Mouse (Mus musculus): ENCODE results near the gene Esf1. TPM values are rescaled to one million over a fixed set of nuclear protein-coding genes. Genes with fewer than 3 reads are reported as not detected.

Gene Esf1
- total and polyA plus RNA-seq, 3 experiments = 27.3 to 73.2 (median 41.8) TPM

DNA sequence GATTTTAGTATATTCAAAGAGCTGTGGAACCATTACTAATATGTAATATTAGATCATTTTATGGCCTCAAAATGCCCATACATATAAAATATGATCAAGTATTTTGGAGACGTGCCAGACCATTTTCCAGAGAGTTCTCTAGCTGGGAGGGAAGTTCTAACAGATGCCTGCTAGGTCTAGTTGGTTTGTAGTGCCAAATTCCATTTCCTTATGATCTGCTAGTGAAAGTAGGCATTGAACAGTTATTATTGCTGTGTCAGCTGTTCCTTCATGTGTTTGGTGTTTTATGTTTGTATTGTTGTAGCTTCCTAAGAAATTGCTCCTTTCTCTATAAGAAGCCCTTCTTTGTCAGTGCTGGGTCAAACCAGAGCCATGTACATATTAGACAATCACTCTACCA, 45.6 kb upstream of the Esf1 start:
- in situ Hi-C loops (cut with MboI; ENCODE audit: low pct_ligation_motif_present, low pct_unique_long_range_greater_than_20kb, low sequenced_read_pairs) (no loop called here), dilution Hi-C loops (cut with MboI; ENCODE audit: extremely low pct_ligation_motif_present, extremely low pct_unique_long_range_greater_than_20kb, low sequenced_read_pairs) (no loop called here)

GRCm38 (mm10) chr2:140215415-140215814, 45.1 kb upstream of the Esf1 start:
- no peaks in the 10 kb centered on the region for H3K36me3 ChIP-seq (replicated peaks in 1 of 2; ENCODE audit: control insufficient read depth in 1 of 2, insufficient read depth in 1 of 2, low read length in 1 of 2)
- H3K9ac ChIP-seq (ENCODE audit: insufficient read depth, low read depth) = no peak overlapping the region
- H3K9me3 ChIP-seq (replicated peaks; ENCODE audit: low read length) = no peaks in the 10 kb centered on the region
- H3K4me2 ChIP-seq (ENCODE audit: insufficient read depth, low read depth, poor library complexity, severe bottlenecking) = no peak overlapping the region
- TF ChIP-seq ZMIZ1 (IDR thresholded peaks at IDR 0.05; ENCODE audit: low read depth, low read length) = no peak
- TF ChIP-seq MEF2A (IDR thresholded peaks at IDR 0.05; ENCODE audit: borderline replicate concordance, low read depth, low read length) = no peak
- TF ChIP-seq MXI1 (IDR thresholded peaks at IDR 0.05; ENCODE audit: low read depth, low read length) = no peak
- TF ChIP-seq KAT2A (IDR thresholded peaks at IDR 0.05; ENCODE audit: insufficient replicate concordance, low read length) = no peak
- TF ChIP-seq USF1 (IDR thresholded peaks at IDR 0.05; ENCODE audit: low read depth, low read length) = no peak
- no peak for TF ChIP-seq ELF1 (IDR thresholded peaks at IDR 0.05; ENCODE audit: low read depth, low read length)
- TF ChIP-seq BHLHE40 (IDR thresholded peaks at IDR 0.05; ENCODE audit: low read depth, low read length) = no peak
- TF ChIP-seq GABPA (IDR thresholded peaks at IDR 0.05; ENCODE audit: insufficient replicate concordance, low read depth, low read length) = no peak
- no peak for TF ChIP-seq POLR2AphosphoS2 (IDR thresholded peaks at IDR 0.05; ENCODE audit: low read depth, low read length)
- no peak for TF ChIP-seq NRF1 (IDR thresholded peaks at IDR 0.05; ENCODE audit: low read depth, low read length)
- TF ChIP-seq SIN3A (IDR thresholded peaks at IDR 0.05; ENCODE audit: low read length) = no peak
- TF ChIP-seq TCF12 (IDR thresholded peaks at IDR 0.05; ENCODE audit: low read depth, low read length) = no peak
- TF ChIP-seq TBP (conservative IDR thresholded peaks at IDR 0.05; ENCODE audit: low read depth, low read length) = no peak
- in situ Hi-C loops (cut with MboI; ENCODE audit: low pct_ligation_motif_present, low pct_unique_long_range_greater_than_20kb, low sequenced_read_pairs) (no loop called here), dilution Hi-C loops (cut with MboI; ENCODE audit: extremely low pct_ligation_motif_present, extremely low pct_unique_long_range_greater_than_20kb, low sequenced_read_pairs) (no loop called here)
- no peaks in the 10 kb centered on the region for H3K27me3 ChIP-seq (replicated peaks)
- no peak overlapping the region for H3K4me3 ChIP-seq (replicated peaks in 1 of 3; ENCODE audit: low read depth in 2 of 3, low read length in 2 of 3, poor library complexity in 1 of 3)
- no peaks in the 10 kb centered on the region for H3K79me2 ChIP-seq (replicated peaks; ENCODE audit: control insufficient read depth, extremely low read depth, insufficient read depth, poor library complexity, severe bottlenecking)
- H3K27ac ChIP-seq (ENCODE audit: insufficient read depth, low read depth) = no peak overlapping the region
- no peaks in the 10 kb centered on the region for H3K4me1 ChIP-seq (ENCODE audit: control insufficient read depth in 1 of 2, insufficient read depth in 2 of 2)
- DNase-seq (ENCODE audit: extremely low read depth) = no peak

More for the DNA sequence above, 45.6 kb upstream of the Esf1 start:
- Histone ChIP-seq H3K9ac (ENCODE audit: insufficient read depth, low read depth) (no peak overlapping the region), H3K4me3 (replicated peaks in 1 of 3; ENCODE audit: low read depth in 2 of 3, low read length in 2 of 3, poor library complexity in 1 of 3) (no peak overlapping the region), H3K36me3 (replicated peaks in 1 of 2; ENCODE audit: control insufficient read depth in 1 of 2, insufficient read depth in 1 of 2, low read length in 1 of 2) (no peaks in the 10 kb centered on the region), H3K27me3 (replicated peaks) (no peaks in the 10 kb centered on the region), H3K9me3 (replicated peaks; ENCODE audit: low read length) (no peaks in the 10 kb centered on the region), H3K4me1 (ENCODE audit: control insufficient read depth in 1 of 2, insufficient read depth in 2 of 2) (no peaks in the 10 kb centered on the region), H3K27ac (ENCODE audit: insufficient read depth, low read depth) (no peak overlapping the region), H3K4me2 (ENCODE audit: insufficient read depth, low read depth, poor library complexity, severe bottlenecking) (no peak overlapping the region), H3K79me2 (replicated peaks; ENCODE audit: control insufficient read depth, extremely low read depth, insufficient read depth, poor library complexity, severe bottlenecking) (no peaks in the 10 kb centered on the region)
- TF ChIP-seq EP300 (IDR thresholded peaks at IDR 0.05; ENCODE audit: low read length) (no peak), SIN3A (IDR thresholded peaks at IDR 0.05; ENCODE audit: low read length) (no peak), E2F4 (IDR thresholded peaks at IDR 0.05; ENCODE audit: insufficient replicate concordance, low read depth, low read length) (no peak), PAX5 (IDR thresholded peaks at IDR 0.05; ENCODE audit: low read length) (no peak), CTCF (conservative IDR thresholded peaks at IDR 0.05 in 1 of 2, IDR thresholded peaks at IDR 0.05 in 1 of 2; ENCODE audit: low read depth in 2 of 2, low read length in 2 of 2) (no peak), MXI1 (IDR thresholded peaks at IDR 0.05; ENCODE audit: low read depth, low read length) (no peak), CHD1 (IDR thresholded peaks at IDR 0.05; ENCODE audit: low read depth, low read length) (no peak), MAFK (IDR thresholded peaks at IDR 0.05; ENCODE audit: insufficient replicate concordance, low read length) (peak; percentile 71; the same call in 1 of the 2 replicates), ZKSCAN1 (IDR thresholded peaks at IDR 0.05; ENCODE audit: borderline replicate concordance, low read depth, low read length) (no peak)
- no peak for DNase-seq (ENCODE audit: extremely low read depth)
